Mouse (Mus musculus) kidney, adult 2 months (tissue): ENCODE data around the gene H2-Oa. TPM values are rescaled to one million over a fixed set of nuclear protein-coding genes. Genes with fewer than 3 reads are reported as not detected.

ENCODE experiments used
- DNase-seq: peaks from one replicate; pipeline ENCODE4 v3.0.0; 2021
- H3K27ac ChIP-seq: fragments of 200-500 bp; 2 replicates; pipeline ENCODE4 v1.5.1; 2012; ENCODE audit warnings: low read depth, low read length, control low read depth, inconsistent platforms; ENCODE audit not compliant: insufficient read depth
- H3K27me3 ChIP-seq: fragments of 200-500 bp; replicated peaks from 2 replicates; pipeline ENCODE4 v1.6.1; 2012; ENCODE audit warnings: mild to moderate bottlenecking, moderate library complexity, low read length, inconsistent platforms; ENCODE audit not compliant: control insufficient read depth, insufficient read depth
- H3K36me3 ChIP-seq: fragments of 200-500 bp; 2 replicates; pipeline ENCODE4 v1.6.1; 2012; ENCODE audit warnings: mild to moderate bottlenecking, moderate library complexity, low read length, inconsistent platforms; ENCODE audit not compliant: control insufficient read depth, insufficient read depth
- H3K4me1 ChIP-seq: fragments of 200-500 bp; 2 replicates; pipeline ENCODE4 v1.6.1; 2011; ENCODE audit warnings: low read length; ENCODE audit not compliant: control insufficient read depth, insufficient read depth
- H3K4me3 ChIP-seq: fragments of 200-500 bp; 2 replicates; pipeline ENCODE4 v1.5.1; 2011; ENCODE audit warnings: mild to moderate bottlenecking, low read depth, low read length, control low read depth; ENCODE audit not compliant: insufficient read depth
- CTCF ChIP-seq: fragments of 200-500 bp; conservative IDR thresholded peaks from 2 replicates; pipeline ENCODE4 v1.5.1; 2011; ENCODE audit warnings: low read depth, mild to moderate bottlenecking, control low read depth, low read length, moderate library complexity, mixed read lengths; ENCODE audit not compliant: insufficient read depth, insufficient read length
- POLR2A ChIP-seq: fragments of 200-500 bp; IDR thresholded peaks from one replicate; pipeline ENCODE4 v1.6.1; 2011; ENCODE audit warnings: low read depth, low read length, control low read depth
- WGBS: fragments of 180-500 bp; shearing (Covaris S2); methylation state at CpG from one replicate; pipeline ENCODE4 v1.1.7; 2018; 5-methylcytosine and 5-hydroxymethylcytosine counted together
- polyA plus RNA-seq: library from polyadenylated mRNA; depleted of rRNA; stranded (reverse); fragments of >200 nt; gene quantifications from 2 replicates; pipeline ENCODE4 v1.2.3, GENCODE M21; 2012

Gene H2-Oa
- polyA plus RNA-seq, 1 experiment = 8.5 TPM

GRCm38 (mm10) chr17:34118113-34118872 is 26.2 kb downstream of the H2-Oa start:
- TF ChIP-seq POLR2A (no peak), CTCF (no peak)
- Histone ChIP-seq H3K27me3 (no peaks in the 10 kb centered on the region), H3K4me3 (peak overlapping the region; percentile 81), H3K27ac (peak overlapping the region; percentile 54), H3K4me1 (peaks cover 6% of the 10 kb centered on the region), H3K36me3 (peaks cover 37% of the 10 kb centered on the region)
- peak; percentile 42 for DNase-seq
- WGBS = under 1% methylated on average over 67 of the region's 67 CpGs

DNA sequence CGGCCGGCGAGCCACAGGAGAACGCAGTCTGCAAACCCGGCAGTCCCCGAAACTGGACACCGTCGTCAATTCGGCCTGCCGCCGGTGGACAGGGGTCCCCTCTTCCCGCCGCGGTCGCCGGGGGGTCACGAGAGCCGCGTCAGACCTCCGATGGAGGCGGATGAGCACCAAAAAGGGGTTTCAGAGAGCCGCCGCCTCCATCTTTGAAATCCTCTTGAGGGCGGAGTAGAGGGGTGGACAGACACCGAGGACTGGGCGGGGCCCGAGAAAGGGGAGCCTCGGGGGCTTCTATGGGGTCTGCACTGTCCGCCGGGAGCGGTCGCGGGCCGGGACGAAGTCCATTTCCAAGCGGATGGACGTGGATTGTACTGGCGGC is 26.7 kb downstream of the H2-Oa start:
- Histone ChIP-seq H3K4me1 (peaks cover 6% of the 10 kb centered on the region), H3K36me3 (peaks cover 31% of the 10 kb centered on the region), H3K4me3 (peak overlapping the region; percentile 81), H3K27ac (peak overlapping the region; percentile 54; the same call in 1 of the 2 replicates), H3K27me3 (no peaks in the 10 kb centered on the region)
- WGBS = under 1% methylated on average over 38 of the region's 38 CpGs
- TF ChIP-seq CTCF (no peak), POLR2A (no peak)
- no peak for DNase-seq

DNA sequence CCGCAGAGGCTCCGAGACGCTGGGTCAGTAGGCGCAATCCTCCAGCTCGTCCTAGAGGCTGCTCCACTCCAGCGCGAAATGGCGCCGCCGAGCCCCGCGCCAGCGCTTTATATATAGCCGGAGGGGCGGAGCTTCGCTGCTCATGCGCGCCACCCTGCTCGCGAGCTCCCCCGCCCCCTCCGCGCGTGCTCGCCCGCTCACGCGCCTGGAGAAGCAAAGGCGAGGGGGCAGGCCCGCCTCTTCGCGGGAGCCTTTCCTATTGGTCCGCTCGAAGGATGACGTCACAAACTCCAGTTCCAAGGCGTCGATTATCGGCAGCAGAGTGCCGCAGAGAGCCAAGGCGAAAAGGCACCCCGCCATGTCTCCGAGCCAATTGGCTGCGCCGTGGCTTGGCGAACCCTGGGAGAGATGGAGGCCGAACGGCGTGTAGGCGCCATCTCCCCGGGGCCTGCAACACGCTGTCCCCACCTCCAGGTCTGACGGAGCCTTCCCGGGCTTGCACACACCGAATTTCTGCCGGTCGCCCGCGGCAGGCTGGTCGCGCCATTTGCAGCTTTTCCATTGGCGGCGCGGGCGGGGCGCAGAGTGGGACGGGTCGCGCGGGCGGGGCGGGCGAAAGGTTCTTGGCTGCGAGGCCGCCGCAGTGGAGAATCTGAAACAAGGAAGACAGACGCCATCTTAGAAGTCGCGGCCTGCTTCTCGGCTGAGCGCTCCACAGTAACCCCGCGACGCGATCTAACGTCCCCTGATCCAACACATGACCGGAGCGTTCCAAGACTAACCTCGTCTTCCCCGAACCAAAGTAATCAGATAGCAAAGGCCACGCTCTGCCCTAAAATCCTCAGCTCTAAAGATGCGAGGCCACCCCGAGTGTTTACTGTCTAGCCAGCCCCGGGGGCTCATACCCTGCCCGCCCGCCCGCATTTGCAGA is 27.4 kb downstream of the H2-Oa start, which contains the start of gene H2-DMa:
Gene H2-DMa (plus strand): TSS at position 293 of the 931 bp plus-strand sequence.
- under 1% methylated on average over 96 of the region's 96 CpGs for WGBS
- Histone ChIP-seq H3K36me3 (peaks cover 28% of the 10 kb centered on the region), H3K27me3 (no peaks in the 10 kb centered on the region), H3K27ac (peak within 1 kb of the TSS; percentile 100), H3K4me1 (peaks cover 6% of the 10 kb centered on the region), H3K4me3 (peak within 1 kb of the TSS; percentile 99)
- peak; percentile 97 for TF ChIP-seq POLR2A
- TF ChIP-seq CTCF = no peak
- DNase-seq = peak; percentile 99

DNA sequence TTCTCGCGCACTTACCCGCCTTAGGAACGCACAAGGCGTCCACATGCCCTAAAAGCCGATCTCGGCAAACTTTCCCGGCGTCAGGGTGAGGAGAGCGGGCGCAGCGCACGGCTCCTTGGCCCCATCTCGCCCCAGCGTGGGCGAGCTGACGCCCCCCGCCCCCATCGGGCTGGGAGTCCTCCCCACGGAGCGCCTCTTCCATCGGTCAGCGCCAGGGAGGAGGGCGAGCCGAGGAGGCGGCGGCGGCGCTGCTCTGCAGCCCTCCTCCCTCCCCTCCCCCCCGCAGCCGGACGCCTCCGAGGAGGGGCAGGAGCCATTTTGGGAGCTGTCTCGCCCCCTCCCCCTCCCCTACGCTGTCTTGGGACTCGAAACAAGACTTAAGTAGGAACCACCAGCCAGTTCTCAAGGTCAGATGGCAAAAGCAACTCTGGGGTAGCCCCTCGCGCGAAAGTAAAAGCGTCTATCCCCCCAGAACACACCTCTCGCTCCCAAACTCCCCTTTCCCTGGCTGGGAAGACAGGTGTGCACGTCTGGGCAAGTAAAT is 28.1 kb downstream of the H2-Oa start:
- Histone ChIP-seq H3K36me3 (peaks cover 23% of the 10 kb centered on the region), H3K4me1 (peaks cover 6% of the 10 kb centered on the region), H3K27ac (peak overlapping the region; percentile 100), H3K4me3 (peak overlapping the region; percentile 99), H3K27me3 (no peaks in the 10 kb centered on the region)
- TF ChIP-seq POLR2A (peak; percentile 38), CTCF (no peak)
- WGBS = under 1% methylated on average over 41 of the region's 42 CpGs
- peak; percentile 94 for DNase-seq

- peaks cover 18% of the 10 kb centered on the region for H3K36me3 ChIP-seq
- peak overlapping the region; percentile 100 for H3K27ac ChIP-seq
- no peaks in the 10 kb centered on the region for H3K27me3 ChIP-seq
- 1% methylated on average over 31 of the region's 31 CpGs for WGBS
- TF ChIP-seq CTCF = no peak
- no peak for TF ChIP-seq POLR2A
- DNase-seq = peak; percentile 94
- peak overlapping the region; percentile 99 for H3K4me3 ChIP-seq
- peaks cover 6% of the 10 kb centered on the region for H3K4me1 ChIP-seq
These were observed 28.7 kb downstream of the H2-Oa start for GRCm38 (mm10) chr17:34120814-34121171.

- Histone ChIP-seq H3K4me3 (peak overlapping the region; percentile 99), H3K4me1 (peaks cover 6% of the 10 kb centered on the region), H3K27me3 (no peaks in the 10 kb centered on the region), H3K27ac (peak overlapping the region; percentile 99), H3K36me3 (peaks cover 15% of the 10 kb centered on the region)
- DNase-seq = peak; percentile 94
- TF ChIP-seq CTCF = no peak
- peak; percentile 66 for TF ChIP-seq POLR2A
- WGBS = under 1% methylated on average over 33 of the region's 35 CpGs
These were observed 29.2 kb downstream of the H2-Oa start for GRCm38 (mm10) chr17:34121172-34121878.
